Mouse (Mus musculus) heart, embryonic 16.5 days (tissue): ENCODE measurements around the gene Tuba4a. TPM values are rescaled to one million over a fixed set of nuclear protein-coding genes. Genes with fewer than 3 reads are reported as not detected.
A peak's percentile ranks its signal among the peaks of the same experiment; 100 is the strongest.

Source experiments
- ATAC-seq: fragments of 200-750 bp; cut with Nextera tagmentation; replicated peaks from 2 replicates; pipeline ENCODE4 v1.8.0; 2017; ENCODE audit warnings: moderate number of reproducible peaks; ENCODE audit not compliant: insufficient read depth, low FRiP score; ENCODE audit errors: extremely low read depth
- H3K27ac ChIP-seq: fragments of 300-500 bp; sonication (generic); 2 replicates; pipeline ENCODE4 v1.5.1; 2014; ENCODE audit warnings: mild to moderate bottlenecking, low read length, control low read depth, moderate library complexity
- H3K27me3 ChIP-seq: fragments of 300-500 bp; sonication (generic); 2 replicates; pipeline ENCODE4 v1.6.1; 2014; ENCODE audit warnings: low read length, mixed read lengths; ENCODE audit not compliant: control insufficient read depth, insufficient read depth
- H3K36me3 ChIP-seq: fragments of 300-500 bp; sonication (generic); 2 replicates; pipeline ENCODE4 v1.6.1; 2014; ENCODE audit not compliant: control insufficient read depth, insufficient read depth
- H3K4me1 ChIP-seq: fragments of 300-500 bp; sonication (generic); 2 replicates; pipeline ENCODE4 v1.6.1; 2014; ENCODE audit warnings: low read length, mixed read lengths; ENCODE audit not compliant: control insufficient read depth, insufficient read depth
- H3K4me2 ChIP-seq: fragments of 300-500 bp; sonication (generic); 2 replicates; pipeline ENCODE4 v1.6.1; 2014; ENCODE audit warnings: low read depth, mild to moderate bottlenecking, control low read depth, low read length
- H3K4me3 ChIP-seq: fragments of 300-500 bp; sonication (generic); 2 replicates; pipeline ENCODE4 v1.5.1; 2014; ENCODE audit warnings: mild to moderate bottlenecking, control low read depth, low read length
- H3K9ac ChIP-seq: fragments of 300-500 bp; sonication (generic); 2 replicates; pipeline ENCODE4 v1.6.1; 2014; ENCODE audit warnings: low read length, control low read depth
- H3K9me3 ChIP-seq: fragments of 300-500 bp; sonication (generic); replicated peaks from 2 replicates; pipeline ENCODE4 v1.6.1; 2016; ENCODE audit warnings: low read length; ENCODE audit not compliant: control insufficient read depth
- whole genome bisulfite sequencing: fragments of 180-500 bp; shearing (Covaris S2); extraction: QIAGEN DNeasy Blood & Tissue Kit; methylation state at CpG from one replicate; pipeline ENCODE4 v1.1.7; 2014; 5-methylcytosine and 5-hydroxymethylcytosine counted together
- polyA plus RNA-seq: library from polyadenylated mRNA; unstranded; fragments of >200 nt; fragmentation: Nextera tagmentation; extraction: Ambion mirVana; gene quantifications from 2 replicates; pipeline ENCODE4 v1.2.1, GENCODE M21; 2015

The Tuba4a gene
- polyA plus RNA-seq, 1 experiment from 2014 or later, result 81.2 TPM

- no peak overlapping the region for H3K4me2 ChIP-seq
- ATAC-seq, result no peak
- H3K4me1 ChIP-seq, result peaks cover 8% of the 10 kb centered on the region
- H3K4me3 ChIP-seq, result no peak overlapping the region
- no peaks in the 10 kb centered on the region for H3K9me3 ChIP-seq
- peaks cover 51% of the 10 kb centered on the region for H3K36me3 ChIP-seq
- H3K27me3 ChIP-seq, result no peaks in the 10 kb centered on the region
- H3K27ac ChIP-seq, result no peak overlapping the region
- no peak overlapping the region for H3K9ac ChIP-seq
- 72% methylated on average over 4 of the region's 4 CpGs for WGBS
Measured at GRCm38 (mm10) chr1:75182160-75182559, 37.5 kb downstream of the Tuba4a start.

GRCm38 (mm10) chr1:75181377-75181870, 38.2 kb downstream of the Tuba4a start:
- peaks cover 47% of the 10 kb centered on the region for H3K36me3 ChIP-seq
- WGBS, result 78% methylated on average over 4 of the region's 4 CpGs
- no peak overlapping the region for H3K9ac ChIP-seq
- H3K4me1 ChIP-seq, result peaks cover 8% of the 10 kb centered on the region
- no peak overlapping the region for H3K4me2 ChIP-seq
- H3K9me3 ChIP-seq, result no peaks in the 10 kb centered on the region
- H3K27ac ChIP-seq, result no peak overlapping the region
- H3K4me3 ChIP-seq, result no peak overlapping the region
- H3K27me3 ChIP-seq, result no peaks in the 10 kb centered on the region
- no peak for ATAC-seq

- H3K4me2 ChIP-seq, result peak overlapping the region; percentile 98
- no peak overlapping the region for H3K9ac ChIP-seq
- H3K27ac ChIP-seq, result 0 out of 2 replicates have a peak overlapping the region, but pooled peaks have one; percentile 5
- ATAC-seq, result no peak
- H3K36me3 ChIP-seq, result peaks cover 40% of the 10 kb centered on the region
- 30% methylated on average over 6 of the region's 7 CpGs for WGBS
- H3K27me3 ChIP-seq, result no peaks in the 10 kb centered on the region
- no peaks in the 10 kb centered on the region for H3K9me3 ChIP-seq
- peak overlapping the region; percentile 72 for H3K4me3 ChIP-seq
- peaks cover 8% of the 10 kb centered on the region for H3K4me1 ChIP-seq
Measured at GRCm38 (mm10) chr1:75180741-75181140, 38.9 kb downstream of the Tuba4a start.

- Histone ChIP-seq H3K27me3 (no peaks in the 10 kb centered on the region), H3K4me3 (peak within 1 kb of the TSS; percentile 72), H3K36me3 (peaks cover 34% of the 10 kb centered on the region), H3K9me3 (no peaks in the 10 kb centered on the region), H3K27ac (0 out of 2 replicates have a peak within 1 kb of the TSS, but pooled peaks have one; percentile 5), H3K4me2 (peak within 1 kb of the TSS; percentile 98), H3K9ac (peak within 1 kb of the TSS; percentile 76), H3K4me1 (peaks cover 8% of the 10 kb centered on the region)
- WGBS, result under 1% methylated on average over 31 of the region's 31 CpGs
- peak; percentile 90 for ATAC-seq
Measured at GRCm38 (mm10) chr1:75180105-75180590, 39.5 kb downstream of the Tuba4a start, which contains the start of gene Abcb6. TSS of gene Abcb6 (minus strand) at chr1:75180392.

GRCm38 (mm10) chr1:75179334-75180104, 40.1 kb downstream of the Tuba4a start:
- 6% methylated on average over 23 of the region's 23 CpGs for WGBS
- Histone ChIP-seq H3K27me3 (no peaks in the 10 kb centered on the region), H3K36me3 (peaks cover 31% of the 10 kb centered on the region), H3K9ac (peak overlapping the region; percentile 76), H3K4me1 (peaks cover 8% of the 10 kb centered on the region), H3K4me2 (peak overlapping the region; percentile 98), H3K9me3 (no peaks in the 10 kb centered on the region), H3K4me3 (peak overlapping the region; percentile 72), H3K27ac (no peak overlapping the region)
- ATAC-seq, result peak; percentile 37

- Histone ChIP-seq H3K9me3 (no peaks in the 10 kb centered on the region), H3K4me2 (peak within 1 kb of the TSS; percentile 76), H3K4me3 (peak within 1 kb of the TSS; percentile 76), H3K27ac (peak within 1 kb of the TSS; percentile 85), H3K36me3 (peaks cover 19% of the 10 kb centered on the region), H3K27me3 (no peaks in the 10 kb centered on the region), H3K4me1 (peaks cover 8% of the 10 kb centered on the region; the same call in 1 of the 2 replicates), H3K9ac (peak within 1 kb of the TSS; percentile 84)
- ATAC-seq, result peak; percentile 98
- 2% methylated on average over 53 of the region's 59 CpGs for WGBS
Measured at GRCm38 (mm10) chr1:75168472-75169464, 50.9 kb downstream of the Tuba4a start, which contains the start of gene Zfand2b. TSS of gene Zfand2b (plus strand) at chr1:75168646.

GRCm38 (mm10) chr1:75168093-75168471, 51.6 kb downstream of the Tuba4a start:
- no peak; the same call in 1 of the 2 replicates for ATAC-seq
- WGBS, result 9% methylated on average over 7 of the region's 7 CpGs
- peaks cover 16% of the 10 kb centered on the region for H3K36me3 ChIP-seq

More at GRCm38 (mm10) chr1:75168093-75168471, 51.6 kb downstream of the Tuba4a start:
- H3K4me2 ChIP-seq, result peak overlapping the region; percentile 76
- peak overlapping the region; percentile 76 for H3K4me3 ChIP-seq
- H3K9me3 ChIP-seq, result no peaks in the 10 kb centered on the region
- peak overlapping the region; percentile 84 for H3K9ac ChIP-seq
- H3K4me1 ChIP-seq, result peaks cover 8% of the 10 kb centered on the region; the same call in 1 of the 2 replicates
- H3K27me3 ChIP-seq, result no peaks in the 10 kb centered on the region
- H3K27ac ChIP-seq, result peak overlapping the region; percentile 85
